Mouse (Mus musculus) cerebellum, adult 2 months (tissue): ENCODE measurements around the gene Ccdc137. TPM values are rescaled to one million over a fixed set of nuclear protein-coding genes. Genes with fewer than 3 reads are reported as not detected.

ENCODE experiments used
- DNase-seq, 2 experiments: peaks; one replicate each; pipeline ENCODE4 v3.0.0; 2021
- H3K27ac ChIP-seq: fragments of 200-500 bp; 2 replicates; pipeline ENCODE4 v1.5.1; 2012; ENCODE audit warnings: low read length, control low read depth, inconsistent platforms; ENCODE audit not compliant: insufficient read depth
- H3K27me3 ChIP-seq: fragments of 200-500 bp; 2 replicates; pipeline ENCODE4 v1.6.1; 2012; ENCODE audit warnings: inconsistent platforms, mild to moderate bottlenecking, low read length, moderate library complexity; ENCODE audit not compliant: control insufficient read depth, insufficient read depth
- H3K4me1 ChIP-seq: fragments of 200-500 bp; 2 replicates; pipeline ENCODE4 v1.6.1; 2011; ENCODE audit warnings: low read length; ENCODE audit not compliant: control insufficient read depth, insufficient read depth
- H3K4me3 ChIP-seq: fragments of 200-500 bp; replicated peaks from 2 replicates; pipeline ENCODE3; 2011; ENCODE audit warnings: mild to moderate bottlenecking, low read depth, low read length, control low read depth; ENCODE audit not compliant: insufficient read depth
- CTCF ChIP-seq: fragments of 200-500 bp; IDR thresholded peaks from 2 replicates; pipeline ENCODE4 v1.5.1; 2011; ENCODE audit warnings: low read depth, mild to moderate bottlenecking, control low read depth, low read length, moderate library complexity, borderline replicate concordance; ENCODE audit not compliant: insufficient read depth
- POLR2A ChIP-seq: fragments of 200-500 bp; IDR thresholded peaks from 2 replicates; pipeline ENCODE4 v1.6.1; 2011; ENCODE audit warnings: low read length, control low read depth, borderline replicate concordance; ENCODE audit not compliant: insufficient read depth
- WGBS: fragments of 180-500 bp; shearing (Covaris S2); methylation state at CpG from one replicate; pipeline ENCODE4 v1.1.7; 2018; 5-methylcytosine and 5-hydroxymethylcytosine counted together
- polyA plus RNA-seq: library from polyadenylated mRNA; depleted of rRNA; stranded (reverse); fragments of >200 nt; gene quantifications from 2 replicates; pipeline ENCODE4 v1.2.3, GENCODE M21; 2012; rRNA removed

The Ccdc137 gene
- polyA plus RNA-seq, 1 experiment, result 27.3 TPM

- no peak for TF ChIP-seq CTCF
- no peak for TF ChIP-seq POLR2A
- 91% methylated on average over 13 of the region's 13 CpGs for WGBS
- Histone ChIP-seq H3K4me1 (peaks cover 3% of the 10 kb centered on the region; the same call in 1 of the 2 replicates), H3K4me3 (no peak overlapping the region), H3K27me3 (no peaks in the 10 kb centered on the region), H3K27ac (no peak overlapping the region)
- DNase-seq, result no peak
Measured at GRCm38 (mm10) chr11:120507611-120508289, 49.8 kb downstream of the Ccdc137 start.

GRCm38 (mm10) chr11:120508290-120508870 lies 50.5 kb downstream of the Ccdc137 start:
- WGBS, result 83% methylated on average over 9 of the region's 9 CpGs
- no peaks in the 10 kb centered on the region for H3K27me3 ChIP-seq
- no peak overlapping the region for H3K27ac ChIP-seq
- no peak for DNase-seq
- H3K4me1 ChIP-seq, result peaks cover 9% of the 10 kb centered on the region; the same call in 1 of the 2 replicates
- no peak for TF ChIP-seq CTCF
- no peak for TF ChIP-seq POLR2A
- no peak overlapping the region for H3K4me3 ChIP-seq

- WGBS, result 75% methylated on average over 4 of the region's 4 CpGs
- Histone ChIP-seq H3K27me3 (no peaks in the 10 kb centered on the region), H3K4me3 (no peak overlapping the region), H3K27ac (no peak overlapping the region), H3K4me1 (peaks cover 11% of the 10 kb centered on the region)
- DNase-seq, result no peak
- no peak for TF ChIP-seq CTCF
- no peak for TF ChIP-seq POLR2A
Measured at GRCm38 (mm10) chr11:120509940-120510339, 52.0 kb downstream of the Ccdc137 start.

GRCm38 (mm10) chr11:120510375-120511030 lies 52.6 kb downstream of the Ccdc137 start:
- Histone ChIP-seq H3K4me3 (no peak overlapping the region), H3K27ac (no peak overlapping the region), H3K4me1 (peaks cover 11% of the 10 kb centered on the region), H3K27me3 (no peaks in the 10 kb centered on the region)
- TF ChIP-seq CTCF, result no peak
- no peak for TF ChIP-seq POLR2A
- 19% methylated on average over 16 of the region's 16 CpGs for WGBS
- DNase-seq, result no peak

GRCm38 (mm10) chr11:120512790-120513453 lies 55.0 kb downstream of the Ccdc137 start:
- 4% methylated on average over 6 of the region's 6 CpGs for WGBS
- Histone ChIP-seq H3K27ac (no peak overlapping the region), H3K4me1 (peaks cover 11% of the 10 kb centered on the region), H3K27me3 (no peaks in the 10 kb centered on the region), H3K4me3 (no peak overlapping the region)
- DNase-seq, result peak; percentile 69 to 83
- TF ChIP-seq CTCF (no peak), POLR2A (no peak)

Other genes starting within 250 kb of the Ccdc137 start
- gene Bahcc1, start 225.2 kb upstream of the Ccdc137 start, polyA plus RNA-seq, result 17.0 and 17.6 TPM in 2 replicates
- gene Actg1, start 109.6 kb upstream of the Ccdc137 start, polyA plus RNA-seq, result 834 and 845 TPM in 2 replicates
- 0.29 TPM in 1 of 2 replicates, not detected in the other for gene Fscn2, start 96.6 kb upstream of the Ccdc137 start, polyA plus RNA-seq
- 34.4 and 34.8 TPM in 2 replicates for gene Faap100, start 79.4 kb upstream of the Ccdc137 start, polyA plus RNA-seq
- gene Nploc4, start 20.4 kb upstream of the Ccdc137 start, polyA plus RNA-seq, result 54.2 and 56.3 TPM in 2 replicates
- 0.05 and 0.06 TPM in 2 replicates for gene Tspan10, start 15.5 kb upstream of the Ccdc137 start, polyA plus RNA-seq
- 1.5 and 1.6 TPM in 2 replicates for gene Pde6g, start 4.6 kb upstream of the Ccdc137 start, polyA plus RNA-seq
- 15.5 and 20.0 TPM in 2 replicates for gene Oxld1, start within 50 bp of the Ccdc137 start, polyA plus RNA-seq
- 42.7 and 56.5 TPM in 2 replicates for gene Arl16, start 9.5 kb downstream of the Ccdc137 start, polyA plus RNA-seq
- gene Mrpl12, start 26.5 kb downstream of the Ccdc137 start, polyA plus RNA-seq, result 108 and 119 TPM in 2 replicates
- gene Slc25a10, start 33.7 kb downstream of the Ccdc137 start, polyA plus RNA-seq, result 38.9 and 39.3 TPM in 2 replicates
- 1.8 and 2.1 TPM in 2 replicates for gene Gcgr, start 72.6 kb downstream of the Ccdc137 start, polyA plus RNA-seq
- gene Mcrip1, start 91.6 kb downstream of the Ccdc137 start, polyA plus RNA-seq, result 159 and 168 TPM in 2 replicates
- gene Ppp1r27, start 93.0 kb downstream of the Ccdc137 start, polyA plus RNA-seq, result not detected in 2 replicates
- 98.4 and 105 TPM in 2 replicates for gene P4hb, start 115.1 kb downstream of the Ccdc137 start, polyA plus RNA-seq
- 288 and 305 TPM in 2 replicates for gene Arhgdia, start 123.5 kb downstream of the Ccdc137 start, polyA plus RNA-seq
- gene Alyref, start 140.2 kb downstream of the Ccdc137 start, polyA plus RNA-seq, result 42.6 and 51.8 TPM in 2 replicates
- gene Anapc11, start 140.3 kb downstream of the Ccdc137 start, polyA plus RNA-seq, result 168 and 178 TPM in 2 replicates
- 4.7 and 5.6 TPM in 2 replicates for gene Npb, start 150.4 kb downstream of the Ccdc137 start, polyA plus RNA-seq
- 401 and 403 TPM in 2 replicates for gene Pcyt2, start 159.8 kb downstream of the Ccdc137 start, polyA plus RNA-seq
- 76.9 and 80.5 TPM in 2 replicates for gene Sirt7, start 167.1 kb downstream of the Ccdc137 start, polyA plus RNA-seq
- gene Mafg, start 175.5 kb downstream of the Ccdc137 start, polyA plus RNA-seq, result 60.5 and 65.3 TPM in 2 replicates
- 2.1 and 2.3 TPM in 2 replicates for gene Pycr1, start 185.7 kb downstream of the Ccdc137 start, polyA plus RNA-seq
- gene Myadml2, start 190.0 kb downstream of the Ccdc137 start, polyA plus RNA-seq, result 3.3 and 4.5 TPM in 2 replicates
- 5.9 TPM in 2 replicates for gene Notum, start 203.1 kb downstream of the Ccdc137 start, polyA plus RNA-seq
- gene Aspscr1, start 214.9 kb downstream of the Ccdc137 start, polyA plus RNA-seq, result 56.1 and 59.4 TPM in 2 replicates